Mouse (Mus musculus): ENCODE results near the gene Gsg1l. TPM values are rescaled to one million over a fixed set of nuclear protein-coding genes. Genes with fewer than 3 reads are reported as not detected.

Gsg1l gene
- polyA plus RNA-seq, 1 experiment from 2014 or later = 3.2 TPM

- Histone ChIP-seq H3K9ac (no peak overlapping the region), H3K36me3 (no peaks in the 10 kb centered on the region), H3K27ac (0 out of 2 replicates have a peak overlapping the region, but pooled peaks have one; percentile 3), H3K4me3 (no peak overlapping the region), H3K4me1 (no peaks in the 10 kb centered on the region), H3K27me3 (no peaks in the 10 kb centered on the region), H3K4me2 (no peak overlapping the region), H3K9me3 (no peaks in the 10 kb centered on the region)
- 43% methylated on average over 7 of the region's 7 CpGs for WGBS
- ATAC-seq (ENCODE audit: borderline replicate concordance, extremely low read depth, low FRiP score, low TSS enrichment) = no peak
Observed at GRCm38 (mm10) chr7:125972174-125972672, 110.0 kb downstream of the Gsg1l start.

GRCm38 (mm10) chr7:125969076-125969475 is 113.1 kb downstream of the Gsg1l start:
- Histone ChIP-seq H3K4me3 (no peak overlapping the region), H3K9me3 (no peaks in the 10 kb centered on the region), H3K9ac (no peak overlapping the region), H3K4me2 (no peak overlapping the region), H3K36me3 (no peaks in the 10 kb centered on the region), H3K27me3 (no peaks in the 10 kb centered on the region), H3K4me1 (peaks cover 8% of the 10 kb centered on the region; the same call in 1 of the 2 replicates), H3K27ac (no peak overlapping the region)
- no peak for ATAC-seq (ENCODE audit: borderline replicate concordance, extremely low read depth, low FRiP score, low TSS enrichment)
- WGBS = 55% methylated on average over 3 of the region's 3 CpGs

- Histone ChIP-seq H3K9me3 (no peaks in the 10 kb centered on the region), H3K4me3 (no peak overlapping the region), H3K36me3 (no peaks in the 10 kb centered on the region), H3K4me2 (no peak overlapping the region), H3K4me1 (peaks cover 8% of the 10 kb centered on the region; the same call in 1 of the 2 replicates), H3K9ac (no peak overlapping the region), H3K27me3 (no peaks in the 10 kb centered on the region), H3K27ac (no peak overlapping the region)
- WGBS = 43% methylated on average over 16 of the region's 16 CpGs
- ATAC-seq (ENCODE audit: borderline replicate concordance, extremely low read depth, low FRiP score, low TSS enrichment) = peak; percentile 37; the same call in 1 of the 2 replicates
Observed at GRCm38 (mm10) chr7:125966402-125967261, 115.6 kb downstream of the Gsg1l start.

GRCm38 (mm10) chr7:125964087-125964607 is 118.1 kb downstream of the Gsg1l start:
- ATAC-seq (ENCODE audit: borderline replicate concordance, extremely low read depth, low FRiP score, low TSS enrichment) = no peak
- Histone ChIP-seq H3K9ac (no peak overlapping the region), H3K27me3 (no peaks in the 10 kb centered on the region), H3K4me2 (no peak overlapping the region), H3K9me3 (no peaks in the 10 kb centered on the region), H3K4me1 (peaks cover 8% of the 10 kb centered on the region; the same call in 1 of the 2 replicates), H3K4me3 (no peak overlapping the region), H3K36me3 (no peaks in the 10 kb centered on the region), H3K27ac (no peak overlapping the region)
- 36% methylated on average over 8 of the region's 8 CpGs for WGBS

- H3K27ac ChIP-seq = no peak overlapping the region
- no peaks in the 10 kb centered on the region for H3K36me3 ChIP-seq
- no peak overlapping the region for H3K9ac ChIP-seq
- H3K4me1 ChIP-seq = no peaks in the 10 kb centered on the region
- no peak overlapping the region for H3K4me3 ChIP-seq
- 56% methylated on average over 16 of the region's 18 CpGs for whole genome bisulfite sequencing
- H3K4me2 ChIP-seq = no peak overlapping the region
- ATAC-seq (ENCODE audit: borderline replicate concordance, extremely low read depth, low FRiP score, low TSS enrichment) = no peak
- no peaks in the 10 kb centered on the region for H3K9me3 ChIP-seq
- no peaks in the 10 kb centered on the region for H3K27me3 ChIP-seq
Observed at GRCm38 (mm10) chr7:125959294-125960048, 122.7 kb downstream of the Gsg1l start.

GRCm38 (mm10) chr7:125958856-125959255 is 123.4 kb downstream of the Gsg1l start:
- 80% methylated on average over 5 of the region's 5 CpGs for WGBS
- Histone ChIP-seq H3K4me1 (no peaks in the 10 kb centered on the region), H3K4me3 (no peak overlapping the region), H3K27me3 (no peaks in the 10 kb centered on the region), H3K36me3 (no peaks in the 10 kb centered on the region), H3K9me3 (no peaks in the 10 kb centered on the region), H3K4me2 (no peak overlapping the region), H3K9ac (no peak overlapping the region), H3K27ac (no peak overlapping the region)
- ATAC-seq (ENCODE audit: borderline replicate concordance, extremely low read depth, low FRiP score, low TSS enrichment) = no peak

GRCm38 (mm10) chr7:125954994-125955393 is 127.2 kb downstream of the Gsg1l start:
- Histone ChIP-seq H3K4me2 (no peak overlapping the region), H3K9ac (no peak overlapping the region), H3K36me3 (no peaks in the 10 kb centered on the region), H3K9me3 (no peaks in the 10 kb centered on the region), H3K27me3 (no peaks in the 10 kb centered on the region), H3K27ac (no peak overlapping the region), H3K4me1 (no peaks in the 10 kb centered on the region), H3K4me3 (no peak overlapping the region)
- ATAC-seq (ENCODE audit: borderline replicate concordance, extremely low read depth, low FRiP score, low TSS enrichment) = no peak
- WGBS = 75% methylated on average over 5 of the region's 5 CpGs

- no peak for ATAC-seq (ENCODE audit: borderline replicate concordance, extremely low read depth, low FRiP score, low TSS enrichment)
- Histone ChIP-seq H3K36me3 (no peaks in the 10 kb centered on the region), H3K27me3 (no peaks in the 10 kb centered on the region), H3K4me2 (no peak overlapping the region), H3K9ac (no peak overlapping the region), H3K4me1 (no peaks in the 10 kb centered on the region), H3K4me3 (no peak overlapping the region), H3K9me3 (no peaks in the 10 kb centered on the region), H3K27ac (no peak overlapping the region)
- WGBS = 80% methylated on average over 3 of the region's 3 CpGs
Observed at GRCm38 (mm10) chr7:125954356-125954878, 127.8 kb downstream of the Gsg1l start.

- no peaks in the 10 kb centered on the region for H3K4me1 ChIP-seq
- no peak overlapping the region for H3K27ac ChIP-seq
- H3K4me3 ChIP-seq = no peak overlapping the region
- no peaks in the 10 kb centered on the region for H3K36me3 ChIP-seq
- H3K9me3 ChIP-seq = no peaks in the 10 kb centered on the region
- no peak for ATAC-seq (ENCODE audit: borderline replicate concordance, extremely low read depth, low FRiP score, low TSS enrichment)
- no peak overlapping the region for H3K4me2 ChIP-seq
- H3K9ac ChIP-seq = no peak overlapping the region
- no peaks in the 10 kb centered on the region for H3K27me3 ChIP-seq
- 71% methylated on average over 6 of the region's 6 CpGs for WGBS
Observed at GRCm38 (mm10) chr7:125953844-125954243, 128.4 kb downstream of the Gsg1l start.

- no peak for ATAC-seq (ENCODE audit: borderline replicate concordance, extremely low read depth, low FRiP score, low TSS enrichment)
- 62% methylated on average over 7 of the region's 7 CpGs for WGBS
- Histone ChIP-seq H3K4me3 (no peak overlapping the region), H3K36me3 (no peaks in the 10 kb centered on the region), H3K27me3 (no peaks in the 10 kb centered on the region), H3K9me3 (no peaks in the 10 kb centered on the region), H3K4me2 (no peak overlapping the region), H3K9ac (no peak overlapping the region), H3K4me1 (no peaks in the 10 kb centered on the region), H3K27ac (no peak overlapping the region)
Observed at GRCm38 (mm10) chr7:125951911-125952310, 130.3 kb downstream of the Gsg1l start.

- no peaks in the 10 kb centered on the region for H3K36me3 ChIP-seq
- no peak overlapping the region for H3K4me3 ChIP-seq
- no peaks in the 10 kb centered on the region for H3K27me3 ChIP-seq
- 67% methylated on average over 4 of the region's 4 CpGs for WGBS
- no peaks in the 10 kb centered on the region for H3K9me3 ChIP-seq
- no peak overlapping the region for H3K9ac ChIP-seq
- peaks cover 7% of the 10 kb centered on the region; the same call in 1 of the 2 replicates for H3K4me1 ChIP-seq
- H3K27ac ChIP-seq = no peak overlapping the region
- no peak overlapping the region for H3K4me2 ChIP-seq
- no peak for ATAC-seq (ENCODE audit: borderline replicate concordance, extremely low read depth, low FRiP score, low TSS enrichment)
Observed at GRCm38 (mm10) chr7:125948973-125949372, 133.2 kb downstream of the Gsg1l start.
